Mouse (Mus musculus) frontal cortex, postnatal 10 days (tissue): ENCODE results near the gene Lrrc8d.
A peak's percentile ranks its signal among the peaks of the same experiment; 100 is the strongest.
"Not testable (repeated sequence)": the region's sequence is repeated elsewhere in the genome, so short reads cannot be mapped to it uniquely, and the experiment has no call there.

Experiments
- DNase-seq, 2 experiments: peaks; one replicate each; pipeline ENCODE4 v3.0.0; 2022; ENCODE audit warnings: low spot score in 2 of 2, mixed read lengths in 1 of 2

Gene Lrrc8d

GRCm38 (mm10) chr5:105859716-105860460 lies 160.1 kb downstream of the Lrrc8d start:
- no peak for DNase-seq

GRCm38 (mm10) chr5:105860461-105860835 lies 160.7 kb downstream of the Lrrc8d start:
- no peak for DNase-seq

GRCm38 (mm10) chr5:105861616-105862015 lies 161.8 kb downstream of the Lrrc8d start:
- DNase-seq = no peak

GRCm38 (mm10) chr5:105865110-105865628 lies 165.4 kb downstream of the Lrrc8d start:
- DNase-seq = not testable (repeated sequence)

GRCm38 (mm10) chr5:105867427-105867826 lies 167.7 kb downstream of the Lrrc8d start:
- DNase-seq = no peak

- DNase-seq = no peak
Measured at GRCm38 (mm10) chr5:105867841-105868447, 168.2 kb downstream of the Lrrc8d start.

GRCm38 (mm10) chr5:105868593-105868992 lies 168.8 kb downstream of the Lrrc8d start:
- DNase-seq = peak in 1 of 2 experiments; percentile 80

GRCm38 (mm10) chr5:105869739-105870138 lies 170.0 kb downstream of the Lrrc8d start:
- no peak for DNase-seq

GRCm38 (mm10) chr5:105871140-105871539 lies 171.4 kb downstream of the Lrrc8d start:
- no peak for DNase-seq

- no peak for DNase-seq
Measured at GRCm38 (mm10) chr5:105872176-105872575, 172.4 kb downstream of the Lrrc8d start.

GRCm38 (mm10) chr5:105872916-105873315 lies 173.1 kb downstream of the Lrrc8d start:
- no peak for DNase-seq

- DNase-seq = no peak
Measured at GRCm38 (mm10) chr5:105873774-105874173, 174.0 kb downstream of the Lrrc8d start.

- DNase-seq = no peak
Measured at GRCm38 (mm10) chr5:105874476-105874875, 174.7 kb downstream of the Lrrc8d start.

GRCm38 (mm10) chr5:105876068-105876924 lies 176.5 kb downstream of the Lrrc8d start, which contains the start of gene Zfp326:
TSS of gene Zfp326 (plus strand) at chr5:105876565.
- peak; percentile 79 to 86 for DNase-seq

GRCm38 (mm10) chr5:105876925-105877774 lies 177.4 kb downstream of the Lrrc8d start:
- no peak for DNase-seq
